Mouse (Mus musculus): ENCODE measurements at regions not wholly inside any gene's neighbourhood (a gene's known extent, or its start where the extent isn't known, plus 50 kb on each side); places are given as distances from the start of the nearest gene placed in this dataset.

DNA sequence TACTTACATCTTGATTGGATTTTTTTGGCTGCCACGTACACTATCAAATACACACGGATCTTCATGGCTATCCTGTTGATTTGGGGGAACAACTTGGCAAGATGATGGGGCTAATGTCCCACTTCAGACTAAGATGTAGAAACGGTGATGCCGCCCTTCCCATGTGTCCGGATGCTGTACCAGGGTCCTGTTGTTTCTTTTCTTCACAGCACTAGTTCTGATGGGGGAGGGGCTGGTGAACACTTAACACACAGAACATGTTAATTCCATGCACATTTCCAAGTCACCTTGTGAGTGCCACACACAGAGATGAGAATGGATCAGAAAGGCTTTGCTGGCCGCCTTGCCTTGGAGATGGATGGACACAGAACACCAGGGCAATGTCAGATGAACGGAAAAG, 56.5 kb upstream of the Ptgfrn start:
- TF ChIP-seq CTCF (IDR thresholded peaks at IDR 0.05; ENCODE audit: low read depth) (no peak), EP300 (IDR thresholded peaks at IDR 0.05; ENCODE audit: low read depth) (no peak)

Measured in liver, embryonic 14.5 days (tissue).